Mouse (Mus musculus) ES-Bruce4 (cell line): Measurements from ENCODE around the gene Ttc12.

Source experiments
- EP300 ChIP-seq: IDR thresholded peaks from 2 replicates; pipeline ENCODE4 v1.6.1; 2011; ENCODE audit warnings: low read depth, low read length; ENCODE audit not compliant: insufficient read depth
- POLR2A ChIP-seq: IDR thresholded peaks from one replicate; pipeline ENCODE4 v1.8.1; 2011; ENCODE audit warnings: low read length; ENCODE audit not compliant: insufficient read depth

- TF ChIP-seq EP300, result no peak
- no peak for TF ChIP-seq POLR2A
These were observed 79.0 kb downstream of the Ttc12 start for GRCm38 (mm10) chr9:49407028-49407427.
